Mouse (Mus musculus): ENCODE results near the gene Rps6kb2. TPM values are rescaled to one million over a fixed set of nuclear protein-coding genes. Genes with fewer than 3 reads are reported as not detected.

Gene Rps6kb2
- polyA plus RNA-seq, 1 experiment from 2014 or later = 46.8 TPM

DNA sequence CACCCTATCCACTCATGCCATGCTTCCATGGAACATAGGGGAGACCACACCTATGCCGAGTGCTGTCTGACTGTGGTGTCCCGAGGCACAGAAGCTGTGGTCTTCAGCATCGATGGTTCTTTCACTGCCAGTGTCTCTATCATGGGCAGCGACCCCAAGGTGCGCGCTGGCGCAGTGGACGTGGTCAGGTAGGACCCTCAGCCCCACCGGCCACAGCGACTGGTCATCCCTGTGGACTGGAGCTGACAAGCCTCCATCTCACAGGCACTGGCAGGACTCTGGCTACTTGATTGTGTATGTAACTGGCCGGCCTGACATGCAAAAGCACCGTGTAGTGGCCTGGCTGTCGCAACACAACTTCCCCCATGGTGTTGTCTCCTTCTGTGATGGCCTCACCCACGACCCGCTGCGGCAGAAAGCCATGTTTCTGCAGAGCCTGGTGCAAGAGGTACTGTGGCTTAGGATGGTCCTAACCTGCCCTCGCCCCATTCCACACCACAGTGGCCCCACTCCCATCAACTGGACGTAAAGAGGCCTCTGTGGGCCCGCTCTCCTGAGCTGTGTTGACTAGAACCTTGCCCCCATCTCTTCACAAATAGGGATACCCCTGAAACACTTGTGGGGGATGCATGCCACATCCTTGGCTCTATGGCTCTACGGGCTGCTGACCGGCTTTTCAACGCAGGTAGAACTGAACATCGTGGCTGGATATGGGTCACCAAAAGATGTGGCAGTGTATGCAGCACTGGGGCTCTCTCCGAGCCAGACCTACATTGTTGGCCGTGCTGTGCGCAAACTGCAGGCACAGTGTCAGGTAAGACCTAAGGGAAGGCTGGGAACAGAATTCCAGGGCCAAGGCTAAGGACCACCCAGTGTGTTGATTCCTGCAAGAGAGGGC, 50.8 kb downstream of the Rps6kb2 start:
- no peak for ATAC-seq (ENCODE audit: low FRiP score)

GRCm38 (mm10) chr19:4108535-4108934, 54.6 kb downstream of the Rps6kb2 start:
- no peak for DNase-seq (ENCODE audit: low spot score, missing footprints)

More for the DNA sequence above, 50.8 kb downstream of the Rps6kb2 start:
- H3K4me2 ChIP-seq = no peak overlapping the region
- no peak overlapping the region for H3K27ac ChIP-seq (ENCODE audit: low read depth, low read length)
- H3K4me3 ChIP-seq (ENCODE audit: low read depth, low read length) = no peak overlapping the region
- WGBS = 94% methylated on average over 26 of the region's 26 CpGs
- H3K27me3 ChIP-seq (ENCODE audit: control insufficient read depth, insufficient read depth, low read length) = no peaks in the 10 kb centered on the region
- no peaks in the 10 kb centered on the region for H3K4me1 ChIP-seq (ENCODE audit: control insufficient read depth, insufficient read depth, low read length)
- DNase-seq (ENCODE audit: low spot score, missing footprints) = no peak
- H3K9ac ChIP-seq (ENCODE audit: low read length) = no peak overlapping the region
- peaks cover 5% of the 10 kb centered on the region for H3K36me3 ChIP-seq (ENCODE audit: control insufficient read depth, insufficient read depth, low read length)
- no peaks in the 10 kb centered on the region for H3K9me3 ChIP-seq (ENCODE audit: control insufficient read depth, low read length)

DNA sequence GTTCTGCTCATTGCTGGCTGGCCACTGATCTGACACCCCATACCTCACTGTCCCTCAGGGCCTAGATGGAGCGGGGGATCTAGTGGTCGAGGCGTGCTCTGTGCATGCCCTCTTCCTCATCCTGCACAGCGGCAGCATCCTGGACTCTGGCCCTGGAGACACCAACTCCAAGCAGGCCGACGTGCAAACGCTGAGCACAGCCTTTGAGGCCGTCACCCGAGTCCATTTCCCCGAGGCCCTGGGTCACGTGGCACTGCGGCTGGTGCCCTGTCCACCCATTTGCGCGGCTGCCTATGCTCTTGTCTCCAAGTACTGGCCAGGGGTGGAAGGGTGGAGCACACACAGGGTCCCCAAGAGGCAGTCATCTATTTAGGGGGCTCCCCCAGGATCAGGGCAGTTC, 56.5 kb downstream of the Rps6kb2 start:
- Histone ChIP-seq H3K9me3 (ENCODE audit: control insufficient read depth, low read length) (no peaks in the 10 kb centered on the region), H3K4me1 (ENCODE audit: control insufficient read depth, insufficient read depth, low read length) (no peaks in the 10 kb centered on the region), H3K9ac (ENCODE audit: low read length) (no peak overlapping the region), H3K27ac (ENCODE audit: low read depth, low read length) (no peak overlapping the region), H3K27me3 (ENCODE audit: control insufficient read depth, insufficient read depth, low read length) (peaks cover 5% of the 10 kb centered on the region), H3K4me3 (ENCODE audit: low read depth, low read length) (no peak overlapping the region), H3K36me3 (ENCODE audit: control insufficient read depth, insufficient read depth, low read length) (no peaks in the 10 kb centered on the region), H3K4me2 (no peak overlapping the region)
- ATAC-seq (ENCODE audit: low FRiP score) (no peak), DNase-seq (ENCODE audit: low spot score, missing footprints) (no peak)
- 95% methylated on average over 14 of the region's 14 CpGs for WGBS

More at GRCm38 (mm10) chr19:4108535-4108934, 54.6 kb downstream of the Rps6kb2 start:
- no peaks in the 10 kb centered on the region for H3K4me1 ChIP-seq (ENCODE audit: control insufficient read depth, insufficient read depth, low read length)
- no peak overlapping the region for H3K9ac ChIP-seq (ENCODE audit: low read length)
- no peak for ATAC-seq (ENCODE audit: low FRiP score)
- H3K27me3 ChIP-seq (ENCODE audit: control insufficient read depth, insufficient read depth, low read length) = no peaks in the 10 kb centered on the region
- no peak overlapping the region for H3K4me3 ChIP-seq (ENCODE audit: low read depth, low read length)
- WGBS = 88% methylated on average over 9 of the region's 9 CpGs
- no peaks in the 10 kb centered on the region for H3K9me3 ChIP-seq (ENCODE audit: control insufficient read depth, low read length)
- no peaks in the 10 kb centered on the region for H3K36me3 ChIP-seq (ENCODE audit: control insufficient read depth, insufficient read depth, low read length)
- no peak overlapping the region for H3K27ac ChIP-seq (ENCODE audit: low read depth, low read length)
- no peak overlapping the region for H3K4me2 ChIP-seq

DNA sequence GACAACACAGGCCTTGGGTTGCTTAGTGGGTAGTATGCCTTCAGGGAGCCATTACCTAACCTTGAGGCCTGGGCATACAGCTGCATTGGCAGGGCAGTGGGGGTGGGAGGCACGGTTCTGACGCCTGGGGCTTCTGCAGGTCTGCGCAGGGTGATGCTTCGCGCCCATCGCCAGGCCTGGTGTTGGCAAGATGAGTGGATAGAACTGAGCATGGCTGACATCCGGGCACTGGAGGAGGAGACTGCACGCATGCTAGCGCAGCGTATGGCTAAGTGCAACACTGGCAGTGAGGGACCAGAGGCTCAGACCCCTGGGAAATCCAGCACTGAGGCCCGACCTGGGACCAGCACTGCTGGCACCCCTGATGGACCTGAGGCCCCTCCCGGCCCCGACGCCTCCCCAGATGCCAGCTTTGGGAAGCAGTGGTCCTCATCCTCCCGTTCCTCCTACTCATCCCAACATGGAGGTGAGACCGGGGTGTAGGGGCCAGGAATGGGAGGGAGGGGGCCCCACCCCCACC, 58.4 kb downstream of the Rps6kb2 start:
- Histone ChIP-seq H3K4me1 (ENCODE audit: control insufficient read depth, insufficient read depth, low read length) (peaks cover 17% of the 10 kb centered on the region), H3K9me3 (ENCODE audit: control insufficient read depth, low read length) (no peaks in the 10 kb centered on the region), H3K4me2 (no peak overlapping the region), H3K27me3 (ENCODE audit: control insufficient read depth, insufficient read depth, low read length) (peaks cover 20% of the 10 kb centered on the region), H3K27ac (ENCODE audit: low read depth, low read length) (no peak overlapping the region), H3K36me3 (ENCODE audit: control insufficient read depth, insufficient read depth, low read length) (no peaks in the 10 kb centered on the region), H3K4me3 (ENCODE audit: low read depth, low read length) (no peak overlapping the region), H3K9ac (ENCODE audit: low read length) (no peak overlapping the region)
- DNase-seq (ENCODE audit: low spot score, missing footprints) (no peak), ATAC-seq (ENCODE audit: low FRiP score) (no peak)
- WGBS = 94% methylated on average over 16 of the region's 16 CpGs

Other genes starting within 250 kb of the Rps6kb2 start
- 0.67 and 0.99 TPM in 2 replicates for gene Aldh3b1, start 233.5 kb downstream of the Rps6kb2 start, polyA plus RNA-seq (2014; fragmentation: Nextera tagmentation; extraction: Ambion mirVana)
- 5.9 and 7.1 TPM in 2 replicates for gene Unc93b1, start 228.2 kb downstream of the Rps6kb2 start, polyA plus RNA-seq (2014; fragmentation: Nextera tagmentation; extraction: Ambion mirVana)
- not detected in 2 replicates for gene Aldh3b3, start 204.7 kb downstream of the Rps6kb2 start, polyA plus RNA-seq (2014; fragmentation: Nextera tagmentation; extraction: Ambion mirVana)
- gene Aldh3b2, start 191.0 kb downstream of the Rps6kb2 start, polyA plus RNA-seq (2014; fragmentation: Nextera tagmentation; extraction: Ambion mirVana) = 0.44 and 0.50 TPM in 2 replicates
- 1.0 and 1.6 TPM in 2 replicates for gene Acy3, start 176.8 kb downstream of the Rps6kb2 start, polyA plus RNA-seq (2014; fragmentation: Nextera tagmentation; extraction: Ambion mirVana)
- gene Tbx10, start 170.6 kb downstream of the Rps6kb2 start, polyA plus RNA-seq (2014; fragmentation: Nextera tagmentation; extraction: Ambion mirVana) = not detected in 2 replicates
- gene Nudt8, start 162.8 kb downstream of the Rps6kb2 start, polyA plus RNA-seq (2014; fragmentation: Nextera tagmentation; extraction: Ambion mirVana) = 14.0 and 15.1 TPM in 2 replicates
- 0.87 and 1.5 TPM in 2 replicates for gene Gm49405, start 162.7 kb downstream of the Rps6kb2 start, polyA plus RNA-seq (2014; fragmentation: Nextera tagmentation; extraction: Ambion mirVana)
- 1.5 TPM in 2 replicates for gene Doc2g, start 160.0 kb downstream of the Rps6kb2 start, polyA plus RNA-seq (2014; fragmentation: Nextera tagmentation; extraction: Ambion mirVana)
- gene Ndufv1, start 150.5 kb downstream of the Rps6kb2 start, polyA plus RNA-seq (2014; fragmentation: Nextera tagmentation; extraction: Ambion mirVana) = 180 TPM in 2 replicates
- 337 and 342 TPM in 2 replicates for gene Gstp1, start 125.4 kb downstream of the Rps6kb2 start, polyA plus RNA-seq (2014; fragmentation: Nextera tagmentation; extraction: Ambion mirVana)
- 1.1 and 3.8 TPM in 2 replicates for gene Gstp2, start 117.3 kb downstream of the Rps6kb2 start, polyA plus RNA-seq (2014; fragmentation: Nextera tagmentation; extraction: Ambion mirVana)
- not detected in 2 replicates for gene Gstp3, start 103.8 kb downstream of the Rps6kb2 start, polyA plus RNA-seq (2014; fragmentation: Nextera tagmentation; extraction: Ambion mirVana)
- gene Cabp2, start 81.8 kb downstream of the Rps6kb2 start, polyA plus RNA-seq (2014; fragmentation: Nextera tagmentation; extraction: Ambion mirVana) = not detected in 2 replicates
- gene Cdk2ap2, start 66.2 kb downstream of the Rps6kb2 start, polyA plus RNA-seq (2014; fragmentation: Nextera tagmentation; extraction: Ambion mirVana) = 60.8 and 73.5 TPM in 2 replicates
- 11.2 and 11.3 TPM in 2 replicates for gene Pitpnm1, start 63.4 kb downstream of the Rps6kb2 start, polyA plus RNA-seq (2014; fragmentation: Nextera tagmentation; extraction: Ambion mirVana)
- gene Aip, start 37.5 kb downstream of the Rps6kb2 start, polyA plus RNA-seq (2014; fragmentation: Nextera tagmentation; extraction: Ambion mirVana) = 54.9 and 58.9 TPM in 2 replicates
- gene Gpr152, start 23.6 kb downstream of the Rps6kb2 start, polyA plus RNA-seq (2014; fragmentation: Nextera tagmentation; extraction: Ambion mirVana) = not detected in 2 replicates
- 0.11 TPM in 1 of 2 replicates, not detected in the other for gene Cabp4, start 19.3 kb downstream of the Rps6kb2 start, polyA plus RNA-seq (2014; fragmentation: Nextera tagmentation; extraction: Ambion mirVana)
- 105 and 127 TPM in 2 replicates for gene Coro1b, start 14.7 kb downstream of the Rps6kb2 start, polyA plus RNA-seq (2014; fragmentation: Nextera tagmentation; extraction: Ambion mirVana)
- 0.75 and 1.7 TPM in 2 replicates for gene Ptprcap, start 9.8 kb downstream of the Rps6kb2 start, polyA plus RNA-seq (2014; fragmentation: Nextera tagmentation; extraction: Ambion mirVana)
- gene Carns1, start 12.1 kb upstream of the Rps6kb2 start, polyA plus RNA-seq (2014; fragmentation: Nextera tagmentation; extraction: Ambion mirVana) = 2.5 and 2.9 TPM in 2 replicates
- 0.29 and 1.5 TPM in 2 replicates for gene Tbc1d10c, start 27.9 kb upstream of the Rps6kb2 start, polyA plus RNA-seq (2014; fragmentation: Nextera tagmentation; extraction: Ambion mirVana)
- 874 and 929 TPM in 2 replicates for gene Ppp1ca, start 28.7 kb upstream of the Rps6kb2 start, polyA plus RNA-seq (2014; fragmentation: Nextera tagmentation; extraction: Ambion mirVana)
- gene Rad9a, start 38.3 kb upstream of the Rps6kb2 start, polyA plus RNA-seq (2014; fragmentation: Nextera tagmentation; extraction: Ambion mirVana) = 42.4 and 43.5 TPM in 2 replicates
- 0.31 and 0.32 TPM in 2 replicates for gene Clcf1, start 50.9 kb upstream of the Rps6kb2 start, polyA plus RNA-seq (2014; fragmentation: Nextera tagmentation; extraction: Ambion mirVana)
- not detected in 2 replicates for gene AC109138.7, start 51.0 kb upstream of the Rps6kb2 start, polyA plus RNA-seq (2014; fragmentation: Nextera tagmentation; extraction: Ambion mirVana)
- 12.2 and 12.6 TPM in 2 replicates for gene Pold4, start 68.5 kb upstream of the Rps6kb2 start, polyA plus RNA-seq (2014; fragmentation: Nextera tagmentation; extraction: Ambion mirVana)
- gene Ssh3, start 105.8 kb upstream of the Rps6kb2 start, polyA plus RNA-seq (2014; fragmentation: Nextera tagmentation; extraction: Ambion mirVana) = 2.1 and 2.3 TPM in 2 replicates
- gene Ankrd13d, start 119.8 kb upstream of the Rps6kb2 start, polyA plus RNA-seq (2014; fragmentation: Nextera tagmentation; extraction: Ambion mirVana) = 8.5 and 8.8 TPM in 2 replicates
- gene Grk2, start 142.9 kb upstream of the Rps6kb2 start, polyA plus RNA-seq (2014; fragmentation: Nextera tagmentation; extraction: Ambion mirVana) = 13.2 and 16.5 TPM in 2 replicates
- 34.9 and 42.0 TPM in 2 replicates for gene Kdm2a, start 234.9 kb upstream of the Rps6kb2 start, polyA plus RNA-seq (2014; fragmentation: Nextera tagmentation; extraction: Ambion mirVana)

Data from midbrain, embryonic 11.5 days (tissue).